Mouse (Mus musculus): Measurements from ENCODE around the gene Grk4.

GRCm38 (mm10) chr5:34657556-34657955, 2.6 kb upstream of the Grk4 start:
- no peak for TF ChIP-seq GATA1 (IDR thresholded peaks at IDR 0.05; ENCODE audit: borderline replicate concordance, low read length)
- TF ChIP-seq FLI1 (IDR thresholded peaks at IDR 0.05; ENCODE audit: low read length) = no peak

Measured in megakaryocyte, embryonic 14.5 days (primary cell).